Mouse (Mus musculus) spleen, adult 2 months (tissue): ENCODE measurements at regions not wholly inside any gene's neighbourhood (a gene's known extent, or its start where the extent isn't known, plus 50 kb on each side); places are given as distances from the start of the nearest gene placed in this dataset.

ENCODE experiments used
- DNase-seq, 2 experiments: peaks; one replicate each; pipeline versions ENCODE4 v3.0.0 to v3.0.0-alpha.2; 2012 to 2021; ENCODE audit warnings: low spot score in 2 of 2, low read depth in 1 of 2
- H3K27ac ChIP-seq: fragments of 200-500 bp; 2 replicates; pipeline ENCODE4 v1.5.1; 2012; ENCODE audit warnings: low read length, inconsistent platforms; ENCODE audit not compliant: insufficient read depth
- H3K27me3 ChIP-seq: fragments of 200-500 bp; 2 replicates; pipeline ENCODE4 v1.6.1; 2012; ENCODE audit warnings: mild to moderate bottlenecking, moderate library complexity, low read length, inconsistent platforms; ENCODE audit not compliant: control insufficient read depth, insufficient read depth
- H3K36me3 ChIP-seq: fragments of 200-500 bp; 2 replicates; pipeline ENCODE4 v1.6.1; 2012; ENCODE audit warnings: mild to moderate bottlenecking, low read length, inconsistent platforms; ENCODE audit not compliant: control insufficient read depth, insufficient read depth
- H3K4me1 ChIP-seq: fragments of 200-500 bp; 2 replicates; pipeline ENCODE4 v1.6.1; 2011; ENCODE audit warnings: inconsistent platforms; ENCODE audit not compliant: control insufficient read depth, insufficient read depth, insufficient read length
- H3K4me3 ChIP-seq: fragments of 200-500 bp; 2 replicates; pipeline ENCODE4 v1.5.1; 2011; ENCODE audit warnings: mild to moderate bottlenecking, inconsistent platforms; ENCODE audit not compliant: insufficient read depth, insufficient read length; ENCODE audit errors: extremely low read depth
- CTCF ChIP-seq: fragments of 200-500 bp; IDR thresholded peaks from 2 replicates; pipeline ENCODE4 v1.5.1; 2011; ENCODE audit warnings: mild to moderate bottlenecking, inconsistent platforms; ENCODE audit not compliant: insufficient read depth, insufficient read length, insufficient replicate concordance; ENCODE audit errors: extremely low read depth
- POLR2A ChIP-seq: fragments of 200-500 bp; IDR thresholded peaks from 2 replicates; pipeline ENCODE4 v1.6.1; 2011; ENCODE audit warnings: low read depth, low read length, inconsistent platforms
- WGBS: fragments of 180-500 bp; shearing (Covaris S2); methylation state at CpG from one replicate; pipeline ENCODE4 v1.1.7; 2018; 5-methylcytosine and 5-hydroxymethylcytosine counted together

GRCm38 (mm10) chr12:71626801-71627200 is 204.1 kb upstream of the Daam1 start:
- H3K27ac ChIP-seq = no peak overlapping the region
- DNase-seq = no peak
- H3K4me1 ChIP-seq = no peaks in the 10 kb centered on the region
- 16% methylated on average over 4 of the region's 4 CpGs for WGBS
- H3K36me3 ChIP-seq = no peaks in the 10 kb centered on the region
- H3K4me3 ChIP-seq = no peak overlapping the region
- no peaks in the 10 kb centered on the region for H3K27me3 ChIP-seq
- TF ChIP-seq POLR2A (no peak), CTCF (no peak)

GRCm38 (mm10) chr12:71627421-71628339 is 203.2 kb upstream of the Daam1 start:
- Histone ChIP-seq H3K27me3 (no peaks in the 10 kb centered on the region), H3K4me1 (no peaks in the 10 kb centered on the region), H3K36me3 (no peaks in the 10 kb centered on the region), H3K27ac (no peak overlapping the region), H3K4me3 (no peak overlapping the region)
- DNase-seq = no peak
- TF ChIP-seq CTCF = no peak
- TF ChIP-seq POLR2A = no peak
- WGBS = 81% methylated on average over 17 of the region's 17 CpGs

- H3K4me1 ChIP-seq = no peaks in the 10 kb centered on the region
- WGBS = 83% methylated on average over 5 of the region's 5 CpGs
- no peaks in the 10 kb centered on the region for H3K27me3 ChIP-seq
- no peaks in the 10 kb centered on the region for H3K36me3 ChIP-seq
- TF ChIP-seq POLR2A = no peak
- TF ChIP-seq CTCF = no peak
- no peak overlapping the region for H3K27ac ChIP-seq
- no peak for DNase-seq
- no peak overlapping the region for H3K4me3 ChIP-seq
Measured at GRCm38 (mm10) chr12:71628340-71628738, 202.5 kb upstream of the Daam1 start.

DNA sequence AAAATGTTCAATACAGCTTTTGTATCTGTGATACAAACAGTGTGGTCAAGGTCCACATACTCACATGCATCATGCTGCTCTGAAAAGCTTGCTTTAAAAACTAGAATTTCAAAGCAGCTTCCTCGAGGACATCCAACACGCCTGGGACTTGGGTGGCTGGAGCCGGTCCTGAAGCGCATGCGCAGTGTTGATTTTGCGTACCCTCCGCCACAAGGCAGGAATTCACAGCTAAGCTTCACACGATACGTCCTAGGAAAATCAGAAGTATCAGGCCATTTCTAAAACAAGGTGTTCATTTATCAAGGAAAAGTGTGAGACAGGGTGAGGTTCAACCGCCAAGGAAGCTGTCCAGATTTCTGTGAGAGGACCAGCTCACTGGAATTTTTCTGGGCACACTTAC is 202.1 kb upstream of the Daam1 start:
- no peak overlapping the region for H3K27ac ChIP-seq
- no peaks in the 10 kb centered on the region for H3K27me3 ChIP-seq
- no peaks in the 10 kb centered on the region for H3K4me1 ChIP-seq
- no peak overlapping the region for H3K4me3 ChIP-seq
- H3K36me3 ChIP-seq = no peaks in the 10 kb centered on the region
- WGBS = 94% methylated on average over 10 of the region's 10 CpGs
- TF ChIP-seq POLR2A (no peak), CTCF (no peak)
- no peak for DNase-seq

GRCm38 (mm10) chr12:71630386-71630785 is 200.5 kb upstream of the Daam1 start:
- 93% methylated on average over 3 of the region's 3 CpGs for WGBS
- Histone ChIP-seq H3K27ac (no peak overlapping the region), H3K36me3 (no peaks in the 10 kb centered on the region), H3K4me1 (no peaks in the 10 kb centered on the region), H3K27me3 (no peaks in the 10 kb centered on the region), H3K4me3 (no peak overlapping the region)
- TF ChIP-seq CTCF = no peak
- TF ChIP-seq POLR2A = no peak
- DNase-seq = no peak

DNA sequence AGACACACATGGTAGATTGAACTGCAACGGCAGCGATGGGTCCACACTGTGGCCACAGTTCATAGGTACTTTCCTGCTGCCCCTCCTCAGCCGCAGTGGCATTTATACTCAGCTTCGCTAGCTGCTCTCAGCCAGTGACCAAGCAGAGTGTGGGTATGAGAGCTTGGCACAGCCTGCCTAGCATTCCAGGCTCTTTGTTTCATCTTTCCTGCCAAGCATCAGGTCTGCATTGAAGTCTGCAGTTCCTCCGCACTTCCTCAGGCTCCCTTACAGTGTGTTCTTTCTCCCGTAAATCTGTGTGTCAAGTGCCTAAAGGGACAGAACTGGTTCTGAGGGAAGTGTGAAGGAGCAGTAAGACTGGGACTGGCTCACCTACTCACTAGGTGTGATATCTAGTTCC is 194.6 kb upstream of the Daam1 start:
- H3K27me3 ChIP-seq = no peaks in the 10 kb centered on the region
- no peak overlapping the region for H3K27ac ChIP-seq
- DNase-seq = no peak
- H3K4me3 ChIP-seq = no peak overlapping the region
- no peak for TF ChIP-seq CTCF
- H3K36me3 ChIP-seq = no peaks in the 10 kb centered on the region
- no peaks in the 10 kb centered on the region for H3K4me1 ChIP-seq
- 93% methylated on average over 6 of the region's 6 CpGs for WGBS

DNA sequence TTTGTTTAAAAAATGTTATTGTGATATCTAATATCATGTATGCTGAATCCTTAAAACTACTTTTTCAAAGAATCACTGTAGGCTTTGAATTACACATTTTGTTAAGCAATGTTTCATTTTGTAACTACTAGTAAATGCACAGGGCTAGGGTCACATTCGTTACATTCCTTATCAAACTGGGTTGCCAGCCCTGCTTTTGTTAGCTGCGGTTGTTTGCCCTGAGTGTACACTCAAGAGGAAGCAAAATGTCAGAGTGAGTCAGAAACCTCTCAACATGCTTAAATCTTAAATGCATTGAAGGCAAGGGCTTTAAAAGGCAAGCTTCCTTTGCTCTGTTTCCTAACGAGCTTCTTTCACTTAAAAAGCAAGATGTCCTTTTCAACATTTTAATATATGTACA is 193.6 kb upstream of the Daam1 start:
- no peak for DNase-seq
- 60% methylated on average over 3 of the region's 3 CpGs for WGBS
- TF ChIP-seq CTCF (no peak), POLR2A (no peak)
- Histone ChIP-seq H3K4me1 (no peaks in the 10 kb centered on the region), H3K36me3 (no peaks in the 10 kb centered on the region), H3K27me3 (no peaks in the 10 kb centered on the region), H3K27ac (no peak overlapping the region), H3K4me3 (no peak overlapping the region)
